Mouse (Mus musculus): ENCODE data around the gene Gm49387.
A peak's percentile ranks its signal among the peaks of the same experiment; 100 is the strongest.

Gm49387 gene

DNA sequence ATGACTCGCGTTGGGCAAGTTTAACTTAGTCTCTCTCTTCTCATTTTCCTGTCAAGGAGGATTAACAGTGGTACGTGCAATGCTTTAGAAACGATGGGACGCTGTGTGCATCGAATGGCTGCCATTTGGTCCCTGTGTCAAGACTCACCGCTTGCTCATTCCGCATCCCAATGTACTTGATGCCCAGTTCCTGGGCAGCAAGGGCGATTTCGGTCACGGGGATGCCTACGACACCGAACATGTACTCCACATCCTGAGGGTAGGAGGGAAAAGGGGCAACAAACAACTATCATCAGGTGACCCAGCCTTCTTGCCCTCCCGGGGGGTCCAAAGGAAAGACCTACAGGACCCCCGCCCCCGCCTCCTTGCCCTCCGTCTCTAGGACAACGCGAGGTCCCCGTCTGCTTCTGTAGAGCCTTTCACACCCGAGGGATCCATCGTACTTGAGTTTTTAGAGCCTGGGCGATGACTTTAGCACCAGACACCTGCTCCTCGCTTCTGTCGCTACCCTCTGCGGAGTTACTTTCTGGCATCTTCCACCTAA, at the start of gene Gm49387:
TSS of gene Gm49387 (minus strand) at position 533 of the 544 bp plus-strand sequence.
- DNase-seq (ENCODE audit: low spot score in 2 of 2): no peak

DNA sequence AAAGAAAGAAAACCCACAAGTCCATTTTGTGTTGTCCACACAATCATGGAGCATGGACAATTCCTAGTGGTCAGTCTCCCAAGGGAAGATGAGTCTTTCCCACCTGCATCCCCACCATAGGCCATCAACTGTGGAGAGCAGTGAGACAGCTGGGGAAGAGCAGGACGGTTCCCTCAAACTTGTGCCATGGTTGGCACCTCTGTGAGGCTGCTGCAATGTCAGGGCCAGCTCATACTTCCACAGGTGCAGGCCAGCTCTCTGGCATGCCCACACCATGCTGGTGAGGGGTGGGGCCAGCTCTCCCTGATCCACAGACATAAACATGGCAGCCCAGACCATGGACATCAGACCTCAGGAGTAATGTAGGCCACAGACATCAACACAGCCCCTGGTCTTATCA, 45.6 kb upstream of the Gm49387 start:
- DNase-seq (ENCODE audit: low spot score in 2 of 2): no peak

DNA sequence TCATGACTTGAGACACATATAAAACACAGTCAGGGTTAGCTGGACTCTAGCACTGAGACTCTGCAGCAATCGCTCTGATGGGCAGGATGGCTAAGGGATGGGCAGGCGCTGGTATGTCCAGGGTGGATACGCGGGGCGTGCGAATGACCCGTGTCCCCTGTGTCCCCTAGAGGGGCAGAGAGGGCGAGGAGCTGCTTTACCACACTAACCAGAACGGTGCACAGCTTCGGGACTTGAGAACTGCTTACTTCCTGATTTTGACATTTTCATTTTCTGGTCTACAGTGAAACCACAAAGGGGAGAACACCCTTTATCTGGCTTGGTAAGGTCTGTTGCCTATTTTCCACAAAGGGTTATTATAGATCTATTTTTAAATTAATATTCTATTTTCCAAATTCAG, 45.0 kb upstream of the Gm49387 start:
- no peak for DNase-seq (ENCODE audit: low spot score in 2 of 2)

- no peak for DNase-seq (ENCODE audit: low spot score in 2 of 2)
Measured at GRCm38 (mm10) chr14:31684343-31685040, 43.8 kb upstream of the Gm49387 start.

DNA sequence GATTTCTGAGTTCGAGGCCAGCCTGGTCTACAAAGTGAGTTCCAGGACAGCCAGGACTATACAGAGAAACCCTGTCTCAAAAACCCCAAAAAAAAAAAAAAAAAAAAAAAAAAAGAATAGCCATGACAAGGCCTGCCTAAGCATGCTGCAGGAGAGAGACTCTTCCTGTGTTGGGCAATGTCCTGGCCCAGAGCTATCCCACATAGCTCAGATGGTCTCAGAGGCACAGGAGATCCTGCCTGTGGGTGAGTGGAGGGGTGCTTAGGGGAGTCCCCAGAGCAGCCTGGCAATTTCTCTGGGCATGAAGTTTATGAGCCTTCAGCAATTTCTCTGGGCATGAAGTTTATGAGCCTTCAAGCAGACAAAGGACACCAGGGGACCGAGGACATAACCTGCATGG, 42.9 kb upstream of the Gm49387 start:
- no peak for DNase-seq (ENCODE audit: low spot score in 2 of 2)

- no peak for DNase-seq (ENCODE audit: low spot score in 2 of 2)
Measured at GRCm38 (mm10) chr14:31681931-31682555, 41.4 kb upstream of the Gm49387 start.

DNA sequence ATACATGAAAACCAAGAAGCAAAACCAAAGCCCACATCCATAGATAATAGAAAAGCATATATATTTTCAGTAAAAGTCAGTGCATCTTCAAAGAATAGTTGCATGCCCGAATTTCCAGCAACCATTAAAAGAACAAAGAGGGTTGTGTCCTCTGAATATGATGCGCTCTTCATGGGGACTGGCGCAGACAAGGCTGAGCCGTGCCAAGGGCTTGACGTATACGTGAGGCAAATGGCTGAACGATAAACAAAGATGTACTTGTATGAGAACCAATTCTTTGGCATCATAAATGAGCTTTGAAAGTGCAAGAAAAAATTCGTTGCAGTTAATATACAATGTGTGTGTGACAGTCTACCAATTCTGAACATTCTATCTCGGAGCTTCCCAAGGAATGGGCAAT, 40.6 kb upstream of the Gm49387 start:
- no peak for DNase-seq (ENCODE audit: low spot score in 2 of 2)

DNA sequence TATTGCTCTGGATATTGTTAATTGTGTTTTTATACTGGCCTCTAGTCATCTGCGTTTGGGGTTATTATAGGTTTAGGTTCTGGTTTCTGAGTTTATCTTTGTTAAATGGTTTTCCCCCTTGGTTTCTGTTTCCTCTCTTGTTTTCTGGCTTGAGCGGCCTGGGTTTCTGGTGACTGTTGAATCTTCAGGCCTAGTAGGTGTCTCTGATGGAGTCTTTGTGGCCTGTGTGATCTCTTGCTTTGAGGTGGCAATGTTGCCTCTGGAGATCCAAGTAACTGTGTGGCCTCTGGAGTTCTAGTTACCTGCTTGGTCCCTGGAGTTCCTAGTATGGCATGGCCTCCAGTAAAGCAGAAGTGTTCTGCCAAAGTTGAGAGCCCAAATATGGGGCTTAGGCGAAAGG, 40.0 kb upstream of the Gm49387 start:
- no peak for DNase-seq (ENCODE audit: low spot score in 2 of 2)

GRCm38 (mm10) chr14:31671635-31672320, 31.1 kb upstream of the Gm49387 start:
- no peak for DNase-seq (ENCODE audit: low spot score in 2 of 2)

GRCm38 (mm10) chr14:31669642-31670490, 29.2 kb upstream of the Gm49387 start:
- peak; percentile 70 to 72 for DNase-seq (ENCODE audit: low spot score in 2 of 2)

- peak; percentile 83 to 86 for DNase-seq (ENCODE audit: low spot score in 2 of 2)
Measured at GRCm38 (mm10) chr14:31669161-31669611, 28.5 kb upstream of the Gm49387 start.

DNA sequence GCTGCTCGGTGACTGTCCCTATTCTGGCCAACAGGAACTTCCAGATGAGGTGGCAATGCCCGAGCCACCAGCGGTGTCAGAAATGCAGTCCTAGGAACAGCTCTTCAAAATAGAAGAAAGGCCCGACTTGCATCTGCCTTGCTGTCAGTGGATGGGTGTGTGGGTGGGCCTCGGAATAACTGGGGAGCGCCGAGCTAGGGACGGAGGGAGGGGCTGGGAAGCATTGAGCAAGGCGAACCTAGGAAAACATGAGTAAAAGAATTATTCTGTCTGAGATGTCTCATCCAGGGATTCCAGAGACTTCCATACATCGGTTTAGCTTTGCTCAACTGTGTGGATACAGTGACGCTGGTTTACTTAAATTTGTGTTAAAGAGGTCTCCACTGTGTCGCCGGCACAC, 27.6 kb upstream of the Gm49387 start:
- DNase-seq (ENCODE audit: low spot score in 2 of 2): no peak

DNA sequence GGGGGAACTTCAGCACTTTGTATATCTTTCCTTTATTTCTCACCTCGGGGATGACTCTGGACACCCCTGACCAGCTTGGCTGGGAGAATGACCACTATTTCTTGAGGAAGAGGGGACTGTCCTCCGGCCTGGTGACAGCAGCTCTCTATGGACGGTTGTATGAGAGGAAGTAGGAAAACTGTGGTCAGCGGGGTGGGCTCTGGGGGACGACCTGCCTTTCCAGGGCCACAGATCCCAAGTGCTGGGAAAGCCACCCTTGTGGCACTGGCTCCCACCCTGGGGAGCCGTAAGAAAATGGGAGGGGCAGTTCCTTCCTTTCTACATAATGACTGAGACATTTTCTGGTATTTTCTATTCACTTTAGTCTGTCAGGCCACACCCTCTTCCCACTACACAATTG, 27.1 kb upstream of the Gm49387 start:
- peak in 1 of 2 experiments; percentile 24 for DNase-seq (ENCODE audit: low spot score in 2 of 2)

DNA sequence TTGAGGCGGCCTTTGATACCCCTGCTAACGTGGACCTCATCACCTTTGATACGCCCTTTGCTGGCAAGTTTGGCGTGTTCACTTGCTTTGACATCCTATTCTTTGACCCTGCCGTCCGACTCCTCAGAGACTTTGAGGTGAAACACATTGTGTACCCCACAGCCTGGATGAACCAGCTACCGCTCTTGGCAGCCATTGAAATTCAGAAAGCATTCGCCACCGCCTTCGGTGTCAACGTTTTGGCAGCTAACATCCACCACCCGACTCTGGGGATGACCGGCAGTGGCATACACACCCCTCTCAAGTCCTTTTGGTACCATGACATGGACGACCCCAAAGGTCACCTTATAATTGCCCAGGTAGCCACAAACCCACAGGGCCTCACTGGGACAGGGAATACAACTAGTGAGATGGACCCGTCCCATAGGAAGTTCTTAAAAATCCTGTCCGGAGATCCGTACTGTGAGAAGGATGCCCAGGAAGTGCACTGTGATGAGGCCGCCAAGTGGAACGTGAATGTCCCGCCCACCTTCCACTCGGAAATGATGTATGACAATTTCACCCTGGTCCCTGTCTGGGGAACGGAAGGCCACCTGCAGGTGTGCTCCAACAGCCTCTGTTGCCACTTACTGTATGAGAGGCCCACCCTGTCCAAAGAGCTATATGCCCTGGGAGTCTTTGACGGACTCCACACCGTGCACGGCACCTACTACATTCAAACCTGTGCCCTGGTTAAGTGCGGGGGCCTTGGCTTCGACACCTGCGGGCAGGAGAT, 26.4 kb upstream of the Gm49387 start:
- no peak for DNase-seq (ENCODE audit: low spot score in 2 of 2)

DNA sequence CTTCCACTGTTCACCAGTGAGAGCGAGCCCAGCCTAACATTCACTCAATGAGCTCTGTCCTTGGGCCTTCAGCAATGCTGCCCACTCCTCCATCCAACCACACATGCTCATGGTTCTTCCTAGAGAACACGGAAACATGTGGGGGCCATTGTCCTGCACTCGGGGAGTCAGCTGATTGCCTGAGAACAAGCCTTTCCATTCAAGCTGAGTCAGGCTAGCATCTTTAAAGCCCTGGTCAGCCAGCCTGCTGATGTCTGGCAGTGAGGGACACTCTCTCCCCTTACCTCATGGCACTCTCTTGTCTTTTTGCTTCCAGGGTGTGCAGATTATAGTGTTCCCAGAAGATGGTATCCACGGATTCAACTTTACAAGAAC, 24.9 kb upstream of the Gm49387 start:
- DNase-seq (ENCODE audit: low spot score in 2 of 2): no peak

DNA sequence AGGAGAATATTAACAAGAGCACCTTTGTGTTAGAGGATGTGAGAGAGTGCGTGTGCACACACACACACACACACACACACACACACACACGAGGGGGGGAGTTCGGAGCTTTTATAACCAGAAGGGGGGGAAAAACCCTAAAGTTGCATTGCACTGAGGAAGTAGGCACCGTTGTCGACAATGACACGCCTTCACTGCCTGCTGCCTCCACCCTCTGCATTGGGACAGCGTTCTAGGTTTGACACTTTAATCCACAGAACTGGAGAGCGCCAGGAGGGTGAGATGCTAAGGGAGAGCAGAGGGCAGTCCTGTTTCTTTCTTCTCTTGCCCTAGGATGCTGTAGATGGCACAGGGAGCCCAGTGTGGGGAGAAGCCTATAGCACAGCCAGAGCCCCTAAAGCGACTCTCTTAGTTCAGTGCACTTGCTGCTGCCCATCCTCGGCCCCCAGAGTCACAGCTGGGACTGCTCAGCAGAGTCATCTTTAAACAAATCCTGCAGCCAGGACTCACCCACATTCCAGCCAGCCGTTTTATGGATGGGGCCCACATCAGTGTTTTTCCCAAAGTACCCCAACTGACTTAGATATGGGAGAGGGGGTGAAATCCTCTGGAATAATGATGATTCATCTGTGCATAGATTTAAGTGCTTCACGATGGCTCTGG, 24.4 kb upstream of the Gm49387 start:
- DNase-seq (ENCODE audit: low spot score in 2 of 2): no peak

DNA sequence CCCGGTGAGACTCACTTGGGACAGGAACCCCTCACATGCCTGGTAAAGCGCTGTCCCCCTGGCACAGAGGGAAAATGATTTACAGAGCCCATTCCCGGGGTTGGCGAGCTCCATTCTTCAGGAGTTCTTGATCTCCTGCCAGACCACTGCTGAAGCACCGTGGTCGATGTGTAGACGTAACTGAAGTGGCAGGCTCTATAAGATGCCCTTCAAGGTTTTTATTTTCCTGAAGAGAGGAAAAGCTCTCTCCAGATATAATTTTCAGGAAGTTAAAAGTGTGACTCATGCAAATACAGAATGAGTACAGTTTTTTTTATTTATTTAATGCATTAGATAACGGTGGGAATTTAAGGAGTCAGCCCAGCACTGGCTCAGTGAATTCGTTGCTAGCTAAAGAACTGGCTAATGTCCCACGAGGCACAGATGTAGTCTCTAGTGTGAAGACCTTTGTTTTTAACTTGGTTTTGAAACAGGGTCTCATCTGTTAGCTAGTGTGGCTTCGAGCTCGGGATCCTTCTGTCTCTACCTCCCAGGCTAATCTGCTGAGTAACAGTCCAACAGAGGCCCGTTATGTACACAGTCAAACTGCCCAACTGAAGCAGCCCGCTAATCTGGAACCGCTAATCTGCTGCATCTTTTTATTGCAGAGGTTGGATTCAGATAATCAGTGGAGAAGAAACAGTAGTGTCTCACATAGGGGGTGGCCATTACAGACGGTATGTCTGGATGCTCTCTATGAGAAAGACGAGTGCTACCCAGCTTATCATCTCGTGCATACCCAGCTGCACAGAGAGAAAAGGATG, 23.6 kb upstream of the Gm49387 start:
- no peak for DNase-seq (ENCODE audit: low spot score in 2 of 2)

GRCm38 (mm10) chr14:31663376-31664099, 22.9 kb upstream of the Gm49387 start:
- DNase-seq (ENCODE audit: low spot score in 2 of 2): peak in 1 of 2 experiments; percentile 15
